Mouse (Mus musculus) limb, embryonic 12.5 days (tissue): ENCODE measurements around the gene Skap1. TPM values are rescaled to one million over a fixed set of nuclear protein-coding genes. Genes with fewer than 3 reads are reported as not detected.
A peak's percentile ranks its signal among the peaks of the same experiment; 100 is the strongest.

ENCODE experiments used
- ATAC-seq: fragments of 200-750 bp; cut with Nextera tagmentation; 2 replicates; pipeline ENCODE4 v1.8.0; 2017; ENCODE audit warnings: low read depth, moderate TSS enrichment; ENCODE audit not compliant: insufficient number of reproducible peaks, insufficient read depth, low FRiP score, low TSS enrichment
- H3K27ac ChIP-seq: fragments of 300-500 bp; sonication (generic); 2 replicates; pipeline ENCODE4 v1.5.1; 2016; ENCODE audit warnings: mild to moderate bottlenecking, moderate library complexity
- H3K27me3 ChIP-seq: fragments of 300-500 bp; sonication (generic); 2 replicates; pipeline ENCODE4 v1.6.1; 2016; ENCODE audit warnings: mild to moderate bottlenecking, moderate library complexity
- H3K36me3 ChIP-seq: fragments of 300-500 bp; sonication (generic); 2 replicates; pipeline ENCODE4 v1.6.1; 2016; ENCODE audit warnings: mild to moderate bottlenecking, moderate library complexity
- H3K4me1 ChIP-seq: fragments of 300-500 bp; sonication (generic); replicated peaks from 2 replicates; pipeline ENCODE4 v1.6.1; 2016
- H3K4me2 ChIP-seq: fragments of 300-500 bp; sonication (generic); 2 replicates; pipeline ENCODE4 v1.6.1; 2016; ENCODE audit warnings: mild to moderate bottlenecking, moderate library complexity
- H3K4me3 ChIP-seq: fragments of 300-500 bp; sonication (generic); replicated peaks from 2 replicates; pipeline ENCODE4 v1.5.1; 2016; ENCODE audit warnings: mild to moderate bottlenecking
- H3K9ac ChIP-seq: fragments of 300-500 bp; sonication (generic); replicated peaks from 2 replicates; pipeline ENCODE4 v1.6.1; 2016; ENCODE audit warnings: mild to moderate bottlenecking, moderate library complexity
- H3K9me3 ChIP-seq: fragments of 300-500 bp; sonication (generic); 2 replicates; pipeline ENCODE4 v1.6.1; 2016; ENCODE audit warnings: mild to moderate bottlenecking, moderate library complexity
- WGBS: fragments of 180-500 bp; shearing (Covaris S2); methylation state at CpG from one replicate; pipeline ENCODE4 v1.1.7; 2016; 5-methylcytosine and 5-hydroxymethylcytosine counted together
- polyA plus RNA-seq: library from polyadenylated mRNA; unstranded; fragments of >200 nt; fragmentation: Nextera tagmentation; extraction: Ambion mirVana; gene quantifications from 2 replicates; pipeline ENCODE4 v1.2.1, GENCODE M21; 2016

Skap1 gene
- 0.31 and 0.37 TPM in 2 replicates for polyA plus RNA-seq

- no peak for ATAC-seq
- Histone ChIP-seq H3K4me3 (peak within 1 kb of the TSS; percentile 36), H3K9ac (no peak within 1 kb of the TSS), H3K27ac (no peak within 1 kb of the TSS), H3K36me3 (no peaks in the 10 kb centered on the region), H3K9me3 (no peaks in the 10 kb centered on the region), H3K27me3 (peaks cover 74% of the 10 kb centered on the region), H3K4me1 (peaks cover 22% of the 10 kb centered on the region), H3K4me2 (peak within 1 kb of the TSS; percentile 62)
- 4% methylated on average over 41 of the region's 42 CpGs for WGBS
Observed at GRCm38 (mm10) chr11:96463986-96464715, at the start of gene Skap1. Gene Skap1 (plus strand): TSS chr11:96464593.

- Histone ChIP-seq H3K9ac (no peak overlapping the region), H3K9me3 (no peaks in the 10 kb centered on the region), H3K4me1 (peaks cover 16% of the 10 kb centered on the region), H3K27ac (peak overlapping the region; percentile 24; the same call in 1 of the 2 replicates), H3K27me3 (peaks cover 71% of the 10 kb centered on the region), H3K4me3 (no peak overlapping the region), H3K36me3 (no peaks in the 10 kb centered on the region), H3K4me2 (0 out of 2 replicates have a peak overlapping the region, but pooled peaks have one; percentile 2)
- WGBS: 18% methylated on average over 5 of the region's 5 CpGs
- no peak for ATAC-seq
Observed at GRCm38 (mm10) chr11:96421074-96421473, 43.3 kb upstream of the Skap1 start.

GRCm38 (mm10) chr11:96421517-96422265 lies 42.7 kb upstream of the Skap1 start:
- 5% methylated on average over 11 of the region's 11 CpGs for WGBS
- no peak overlapping the region for H3K9ac ChIP-seq
- H3K36me3 ChIP-seq: no peaks in the 10 kb centered on the region
- H3K27me3 ChIP-seq: peaks cover 72% of the 10 kb centered on the region
- H3K9me3 ChIP-seq: no peaks in the 10 kb centered on the region
- no peak overlapping the region for H3K4me3 ChIP-seq
- peaks cover 16% of the 10 kb centered on the region for H3K4me1 ChIP-seq
- H3K27ac ChIP-seq: no peak overlapping the region
- peak; percentile 56; the same call in 1 of the 2 replicates for ATAC-seq
- H3K4me2 ChIP-seq: 0 out of 2 replicates have a peak overlapping the region, but pooled peaks have one; percentile 2

GRCm38 (mm10) chr11:96425193-96425592 lies 39.2 kb upstream of the Skap1 start:
- 90% methylated on average over 6 of the region's 6 CpGs for WGBS
- no peak overlapping the region for H3K9ac ChIP-seq
- H3K27me3 ChIP-seq: peaks cover 84% of the 10 kb centered on the region
- peaks cover 16% of the 10 kb centered on the region for H3K4me1 ChIP-seq
- no peak overlapping the region for H3K4me3 ChIP-seq
- no peaks in the 10 kb centered on the region for H3K36me3 ChIP-seq
- no peak for ATAC-seq
- no peak overlapping the region for H3K4me2 ChIP-seq
- no peak overlapping the region for H3K27ac ChIP-seq
- no peaks in the 10 kb centered on the region for H3K9me3 ChIP-seq

GRCm38 (mm10) chr11:96426191-96426590 lies 38.2 kb upstream of the Skap1 start:
- peaks cover 78% of the 10 kb centered on the region for H3K27me3 ChIP-seq
- no peaks in the 10 kb centered on the region for H3K9me3 ChIP-seq
- no peak overlapping the region for H3K4me3 ChIP-seq
- peaks cover 9% of the 10 kb centered on the region for H3K4me1 ChIP-seq
- no peak overlapping the region for H3K27ac ChIP-seq
- no peak overlapping the region for H3K4me2 ChIP-seq
- WGBS: 51% methylated on average over 6 of the region's 6 CpGs
- H3K9ac ChIP-seq: no peak overlapping the region
- H3K36me3 ChIP-seq: no peaks in the 10 kb centered on the region
- ATAC-seq: no peak

- no peaks in the 10 kb centered on the region for H3K36me3 ChIP-seq
- 24% methylated on average over 2 of the region's 2 CpGs for WGBS
- H3K4me3 ChIP-seq: no peak overlapping the region
- H3K4me1 ChIP-seq: peaks cover 3% of the 10 kb centered on the region
- no peak overlapping the region for H3K27ac ChIP-seq
- ATAC-seq: no peak
- H3K4me2 ChIP-seq: no peak overlapping the region
- H3K9ac ChIP-seq: no peak overlapping the region
- peaks cover 73% of the 10 kb centered on the region for H3K27me3 ChIP-seq
- no peaks in the 10 kb centered on the region for H3K9me3 ChIP-seq
Observed at GRCm38 (mm10) chr11:96426805-96427204, 37.6 kb upstream of the Skap1 start.

- no peak overlapping the region for H3K9ac ChIP-seq
- no peak overlapping the region for H3K4me3 ChIP-seq
- peaks cover 59% of the 10 kb centered on the region for H3K27me3 ChIP-seq
- 85% methylated on average over 2 of the region's 2 CpGs for WGBS
- no peak overlapping the region for H3K27ac ChIP-seq
- no peaks in the 10 kb centered on the region for H3K36me3 ChIP-seq
- H3K9me3 ChIP-seq: no peaks in the 10 kb centered on the region
- H3K4me1 ChIP-seq: 0 out of 2 replicates have a peak, but pooled peaks cover 3% of the 10 kb centered on the region
- H3K4me2 ChIP-seq: no peak overlapping the region
- no peak for ATAC-seq
Observed at GRCm38 (mm10) chr11:96429062-96429461, 35.3 kb upstream of the Skap1 start.

- no peaks in the 10 kb centered on the region for H3K9me3 ChIP-seq
- H3K27me3 ChIP-seq: peaks cover 55% of the 10 kb centered on the region
- no peak overlapping the region for H3K27ac ChIP-seq
- 0 out of 2 replicates have a peak, but pooled peaks cover 3% of the 10 kb centered on the region for H3K4me1 ChIP-seq
- no peak overlapping the region for H3K9ac ChIP-seq
- no peak for ATAC-seq
- H3K4me2 ChIP-seq: no peak overlapping the region
- H3K36me3 ChIP-seq: no peaks in the 10 kb centered on the region
- H3K4me3 ChIP-seq: no peak overlapping the region
- WGBS: 61% methylated on average over 5 of the region's 5 CpGs
Observed at GRCm38 (mm10) chr11:96429891-96430290, 34.5 kb upstream of the Skap1 start.

- Histone ChIP-seq H3K4me2 (no peak overlapping the region), H3K9ac (no peak overlapping the region), H3K4me3 (no peak overlapping the region), H3K27ac (no peak overlapping the region), H3K9me3 (no peaks in the 10 kb centered on the region), H3K36me3 (no peaks in the 10 kb centered on the region), H3K27me3 (peaks cover 54% of the 10 kb centered on the region), H3K4me1 (0 out of 2 replicates have a peak, but pooled peaks cover 3% of the 10 kb centered on the region)
- ATAC-seq: no peak
- 18% methylated on average over 9 of the region's 9 CpGs for WGBS
Observed at GRCm38 (mm10) chr11:96431871-96432270, 32.5 kb upstream of the Skap1 start.

- no peak for ATAC-seq
- peaks cover 56% of the 10 kb centered on the region for H3K27me3 ChIP-seq
- 67% methylated on average over 6 of the region's 6 CpGs for WGBS
Observed at GRCm38 (mm10) chr11:96434888-96435287, 29.5 kb upstream of the Skap1 start.

GRCm38 (mm10) chr11:96436525-96436924 lies 27.9 kb upstream of the Skap1 start:
- no peaks in the 10 kb centered on the region for H3K9me3 ChIP-seq
- H3K4me1 ChIP-seq: 0 out of 2 replicates have a peak, but pooled peaks cover 3% of the 10 kb centered on the region
- ATAC-seq: no peak
- H3K27ac ChIP-seq: no peak overlapping the region
- no peak overlapping the region for H3K9ac ChIP-seq
- 67% methylated on average over 7 of the region's 7 CpGs for WGBS
- no peak overlapping the region for H3K4me3 ChIP-seq
- no peak overlapping the region for H3K4me2 ChIP-seq
- peaks cover 50% of the 10 kb centered on the region for H3K27me3 ChIP-seq
- H3K36me3 ChIP-seq: no peaks in the 10 kb centered on the region

More at GRCm38 (mm10) chr11:96434888-96435287, 29.5 kb upstream of the Skap1 start:
- Histone ChIP-seq H3K9me3 (no peaks in the 10 kb centered on the region), H3K27ac (no peak overlapping the region), H3K4me2 (no peak overlapping the region), H3K4me1 (0 out of 2 replicates have a peak, but pooled peaks cover 3% of the 10 kb centered on the region), H3K36me3 (no peaks in the 10 kb centered on the region), H3K9ac (no peak overlapping the region), H3K4me3 (no peak overlapping the region)
